Mouse (Mus musculus) intestine, embryonic 14.5 days (tissue): ENCODE measurements around the gene Gsg1l2. TPM values are rescaled to one million over a fixed set of nuclear protein-coding genes. Genes with fewer than 3 reads are reported as not detected.

Experiments
- ATAC-seq: fragments of 200-750 bp; cut with Nextera tagmentation; replicated peaks from 2 replicates; pipeline ENCODE4 v1.8.0; 2017; ENCODE audit warnings: low read depth, moderate number of reproducible peaks, moderate TSS enrichment, moderate library complexity; ENCODE audit not compliant: low FRiP score, low TSS enrichment
- DNase-seq: peaks from one replicate; pipeline ENCODE4 v3.0.0-alpha.2; 2018; ENCODE audit warnings: low spot score
- H3K27ac ChIP-seq: fragments of 300-500 bp; sonication (generic); 2 replicates; pipeline ENCODE4 v1.5.1; 2014; ENCODE audit warnings: low read depth, mild to moderate bottlenecking, control low read depth
- H3K27me3 ChIP-seq: fragments of 300-500 bp; sonication (generic); replicated peaks from 2 replicates; pipeline ENCODE4 v1.6.1; 2014; ENCODE audit warnings: low read length, control low read depth; ENCODE audit not compliant: control insufficient read depth, insufficient read depth
- H3K36me3 ChIP-seq: fragments of 300-500 bp; sonication (generic); 2 replicates; pipeline ENCODE4 v1.6.1; 2014; ENCODE audit warnings: low read length, control low read depth; ENCODE audit not compliant: control insufficient read depth, insufficient read depth
- H3K4me1 ChIP-seq: fragments of 300-500 bp; sonication (generic); replicated peaks from 2 replicates; pipeline ENCODE4 v1.6.1; 2014; ENCODE audit warnings: low read length, control low read depth, mixed read lengths; ENCODE audit not compliant: control insufficient read depth, insufficient read depth
- H3K4me2 ChIP-seq: fragments of 300-500 bp; sonication (generic); 2 replicates; pipeline ENCODE4 v1.6.1; 2014; ENCODE audit warnings: low read length
- H3K4me3 ChIP-seq: fragments of 300-500 bp; sonication (generic); 2 replicates; pipeline ENCODE4 v1.5.1; 2014; ENCODE audit warnings: low read depth, low read length, control low read depth, mixed read lengths
- H3K9ac ChIP-seq: fragments of 300-500 bp; sonication (generic); 2 replicates; pipeline ENCODE4 v1.6.1; 2014; ENCODE audit warnings: mild to moderate bottlenecking, low read length
- H3K9me3 ChIP-seq: fragments of 300-500 bp; sonication (generic); 2 replicates; pipeline ENCODE4 v1.6.1; 2016; ENCODE audit warnings: low read length, control low read depth; ENCODE audit not compliant: control insufficient read depth
- WGBS: fragments of 180-500 bp; shearing (Covaris S2); extraction: QIAGEN DNeasy Blood & Tissue Kit; methylation state at CpG from one replicate; pipeline ENCODE4 v1.1.7; 2014; 5-methylcytosine and 5-hydroxymethylcytosine counted together
- polyA plus RNA-seq: library from polyadenylated mRNA; unstranded; fragments of >200 nt; fragmentation: Nextera tagmentation; extraction: Ambion mirVana; gene quantifications from 2 replicates; pipeline ENCODE4 v1.2.1, GENCODE M21; 2014

Gsg1l2 gene
- polyA plus RNA-seq, 1 experiment from 2014 or later, result 0.26 TPM

GRCm38 (mm10) chr11:67756287-67756686, 18.1 kb upstream of the Gsg1l2 start:
- no peaks in the 10 kb centered on the region for H3K4me1 ChIP-seq
- no peak overlapping the region for H3K27ac ChIP-seq
- H3K4me3 ChIP-seq, result no peak overlapping the region
- ATAC-seq (no peak), DNase-seq (no peak)
- WGBS, result 100% methylated on average over 1 of the region's 1 CpGs
- H3K27me3 ChIP-seq, result no peaks in the 10 kb centered on the region
- H3K9ac ChIP-seq, result no peak overlapping the region
- H3K4me2 ChIP-seq, result no peak overlapping the region
- H3K36me3 ChIP-seq, result no peaks in the 10 kb centered on the region
- H3K9me3 ChIP-seq, result no peaks in the 10 kb centered on the region

- Histone ChIP-seq H3K4me2 (no peak overlapping the region), H3K27ac (no peak overlapping the region), H3K9me3 (no peaks in the 10 kb centered on the region), H3K36me3 (no peaks in the 10 kb centered on the region), H3K9ac (no peak overlapping the region), H3K27me3 (no peaks in the 10 kb centered on the region), H3K4me3 (no peak overlapping the region), H3K4me1 (no peaks in the 10 kb centered on the region)
- ATAC-seq, result no peak
- 63% methylated on average over 15 of the region's 15 CpGs for WGBS
- DNase-seq, result no peak
These were observed 16.8 kb upstream of the Gsg1l2 start for GRCm38 (mm10) chr11:67757373-67758167.

GRCm38 (mm10) chr11:67771053-67771452, 3.4 kb upstream of the Gsg1l2 start, which contains the start of gene Glp2r:
TSS of gene Glp2r (minus strand) at chr11:67771153.
- WGBS, result 47% methylated on average over 14 of the region's 14 CpGs
- H3K36me3 ChIP-seq, result no peaks in the 10 kb centered on the region
- H3K9me3 ChIP-seq, result no peaks in the 10 kb centered on the region
- no peaks in the 10 kb centered on the region for H3K27me3 ChIP-seq
- ATAC-seq, result no peak
- DNase-seq, result no peak
- peak within 1 kb of the TSS; percentile 18 for H3K4me2 ChIP-seq
- H3K4me1 ChIP-seq, result peaks cover 10% of the 10 kb centered on the region
- no peak within 1 kb of the TSS for H3K4me3 ChIP-seq
- no peak within 1 kb of the TSS for H3K9ac ChIP-seq
- peak within 1 kb of the TSS; percentile 72 for H3K27ac ChIP-seq

GRCm38 (mm10) chr11:67771691-67772090, 2.7 kb upstream of the Gsg1l2 start:
- WGBS, result 80% methylated on average over 2 of the region's 2 CpGs
- Histone ChIP-seq H3K9ac (no peak overlapping the region), H3K27me3 (no peaks in the 10 kb centered on the region), H3K36me3 (no peaks in the 10 kb centered on the region), H3K4me1 (peaks cover 10% of the 10 kb centered on the region), H3K4me3 (no peak overlapping the region), H3K4me2 (no peak overlapping the region), H3K27ac (no peak overlapping the region), H3K9me3 (no peaks in the 10 kb centered on the region)
- no peak for DNase-seq
- ATAC-seq, result no peak

- ATAC-seq, result no peak
- no peaks in the 10 kb centered on the region for H3K9me3 ChIP-seq
- no peak overlapping the region for H3K4me3 ChIP-seq
- H3K36me3 ChIP-seq, result no peaks in the 10 kb centered on the region
- no peak overlapping the region for H3K27ac ChIP-seq
- peak; percentile 71 for DNase-seq
- no peak overlapping the region for H3K4me2 ChIP-seq
- H3K9ac ChIP-seq, result no peak overlapping the region
- no peaks in the 10 kb centered on the region for H3K27me3 ChIP-seq
- peaks cover 10% of the 10 kb centered on the region for H3K4me1 ChIP-seq
- WGBS, result 14% methylated on average over 8 of the region's 8 CpGs
These were observed 1.8 kb upstream of the Gsg1l2 start for GRCm38 (mm10) chr11:67772577-67772976.

- DNase-seq (no peak), ATAC-seq (no peak)
- H3K9ac ChIP-seq, result no peak overlapping the region
- no peak overlapping the region for H3K27ac ChIP-seq
- no peak overlapping the region for H3K4me3 ChIP-seq
- H3K4me1 ChIP-seq, result no peaks in the 10 kb centered on the region
- no peaks in the 10 kb centered on the region for H3K9me3 ChIP-seq
- no peaks in the 10 kb centered on the region for H3K27me3 ChIP-seq
- 74% methylated on average over 11 of the region's 11 CpGs for WGBS
- no peaks in the 10 kb centered on the region for H3K36me3 ChIP-seq
- no peak overlapping the region for H3K4me2 ChIP-seq
These were observed 15.8 kb downstream of the Gsg1l2 start for GRCm38 (mm10) chr11:67790182-67790581.

GRCm38 (mm10) chr11:67797931-67798330, 23.5 kb downstream of the Gsg1l2 start, which contains the start of gene Dhrs7c:
TSS of gene Dhrs7c (plus strand) at chr11:67798187.
- DNase-seq, result no peak
- Histone ChIP-seq H3K27ac (no peak within 1 kb of the TSS), H3K36me3 (no peaks in the 10 kb centered on the region), H3K4me2 (no peak within 1 kb of the TSS), H3K27me3 (no peaks in the 10 kb centered on the region), H3K9me3 (no peaks in the 10 kb centered on the region), H3K4me3 (no peak within 1 kb of the TSS), H3K4me1 (no peaks in the 10 kb centered on the region), H3K9ac (no peak within 1 kb of the TSS)
- 80% methylated on average over 7 of the region's 7 CpGs for WGBS
- no peak for ATAC-seq

- Histone ChIP-seq H3K9me3 (no peaks in the 10 kb centered on the region), H3K4me2 (no peak overlapping the region), H3K36me3 (no peaks in the 10 kb centered on the region), H3K4me3 (no peak overlapping the region), H3K4me1 (no peaks in the 10 kb centered on the region), H3K9ac (no peak overlapping the region), H3K27me3 (no peaks in the 10 kb centered on the region), H3K27ac (no peak overlapping the region)
- ATAC-seq (no peak), DNase-seq (no peak)
These were observed 25.8 kb downstream of the Gsg1l2 start for GRCm38 (mm10) chr11:67800130-67800723.

- H3K27me3 ChIP-seq, result no peaks in the 10 kb centered on the region
- no peak overlapping the region for H3K4me3 ChIP-seq
- H3K4me1 ChIP-seq, result no peaks in the 10 kb centered on the region
- H3K9ac ChIP-seq, result no peak overlapping the region
- H3K36me3 ChIP-seq, result no peaks in the 10 kb centered on the region
- no peak for DNase-seq
- H3K9me3 ChIP-seq, result no peaks in the 10 kb centered on the region
- 53% methylated on average over 8 of the region's 8 CpGs for WGBS
- no peak overlapping the region for H3K4me2 ChIP-seq
- H3K27ac ChIP-seq, result no peak overlapping the region
- no peak for ATAC-seq
These were observed 26.8 kb downstream of the Gsg1l2 start for GRCm38 (mm10) chr11:67801169-67801568.
